In genomic region chr19:44930744-44931453, GRCm38 (mm10) we compare ENCODE assay signal across 8 mouse cellular contexts. TPM values are rescaled to one million over a fixed set of nuclear protein-coding genes. Genes with fewer than 3 reads are reported as not detected.
DNase-seq lines count a peak whose midpoint lies in the region; ATAC-seq and TF ChIP-seq lines count a peak whose summit lies in the region.

Gene Slf2 (plus strand): TSS chr19:44931151.

- TF ChIP-seq POLR2A in lung, adult 2 months (IDR thresholded peaks at IDR 0.05; ENCODE audit: borderline replicate concordance, extremely low read depth, low read depth, low read length), result peak; percentile 54; the same call in 1 of the 2 replicates

- WGBS in forebrain, embryonic 15.5 days, result under 1% methylated on average over 55 of the region's 55 CpGs
- WGBS in lung, adult 2 months, result under 1% methylated on average over 55 of the region's 55 CpGs

- peaks cover 0 to 6% of the 10 kb centered on the region in 2 experiments; a peak in 2 of 4 replicates for H3K4me1 ChIP-seq in ES-E14 (ENCODE audit: control insufficient read depth in 2 of 2, insufficient read depth in 2 of 2, low read length in 2 of 2, poor library complexity in 1 of 2)
- peaks cover 26% of the 10 kb centered on the region for H3K4me1 ChIP-seq in forebrain, embryonic 15.5 days
- H3K4me1 ChIP-seq in lung, adult 2 months (ENCODE audit: control insufficient read depth, insufficient read depth, low read length), result peaks cover 4% of the 10 kb centered on the region; the same call in 1 of the 2 replicates

- peak within 1 kb of the TSS; percentile 82 for H3K27ac ChIP-seq in ES-E14 (ENCODE audit: insufficient read depth, low read depth, low read length, poor library complexity, severe bottlenecking)
- H3K27ac ChIP-seq in forebrain, embryonic 15.5 days (replicated peaks), result peak within 1 kb of the TSS; percentile 78

- no peaks in the 10 kb centered on the region for H3K9me3 ChIP-seq in ES-E14 (ENCODE audit: control insufficient read depth, insufficient read depth, low read depth, low read length)
- no peaks in the 10 kb centered on the region for H3K9me3 ChIP-seq in forebrain, embryonic 15.5 days

- in situ Hi-C loops in ES-E14 (cut with MboI; ENCODE audit: low sequenced_read_pairs in 2 of 2, unreplicated experiment in 2 of 2), result no loop called here

- peak; percentile 97 for DNase-seq in ES-E14 (ENCODE audit: low read depth, low spot score)
- peak; percentile 99 for DNase-seq in cerebellum, adult 11-12 months
- peak; percentile 99 for DNase-seq in heart, postnatal 25 days (ENCODE audit: low spot score)
- DNase-seq in layer of hippocampus, adult 18-20 months (ENCODE audit: low spot score in 2 of 2), result peak; percentile 98 to 100
- DNase-seq in lung, adult 2 months, result peak; percentile 99
- peak; percentile 97 to 98 for DNase-seq in thymus, adult 18-20 months

- H3K4me3 ChIP-seq in ES-E14 (ENCODE audit: insufficient read depth in 1 of 2, low read depth in 1 of 2, low read length in 2 of 2, poor library complexity in 1 of 2, severe bottlenecking in 1 of 2), result peak within 1 kb of the TSS; percentile 96 to 99
- H3K4me3 ChIP-seq in forebrain, embryonic 15.5 days, result peak within 1 kb of the TSS; percentile 70
- H3K4me3 ChIP-seq in lung, adult 2 months (replicated peaks; ENCODE audit: extremely low read depth, low read depth, low read length), result peak within 1 kb of the TSS; percentile 95

- peak within 1 kb of the TSS; percentile 95 for H3K9ac ChIP-seq in ES-E14 (ENCODE audit: insufficient read depth, low read depth, low read length, poor library complexity, severe bottlenecking)
- peak within 1 kb of the TSS; percentile 70 for H3K9ac ChIP-seq in forebrain, embryonic 15.5 days (replicated peaks)

- ATAC-seq in forebrain, embryonic 15.5 days (replicated peaks), result peak; percentile 98
- peak; percentile 95 for ATAC-seq in neutrophil, adult 5-6 weeks (ENCODE audit: extremely low read depth, insufficient number of reproducible peaks, low FRiP score, poor library complexity, severe bottlenecking)

- H3K27me3 ChIP-seq in forebrain, embryonic 15.5 days, result no peaks in the 10 kb centered on the region

- peaks cover 8% of the 10 kb centered on the region for H3K36me3 ChIP-seq in ES-E14 (ENCODE audit: control insufficient read depth, insufficient read depth, low read length, poor library complexity, severe bottlenecking)
- H3K36me3 ChIP-seq in forebrain, embryonic 15.5 days, result peaks cover 11% of the 10 kb centered on the region

- intact Hi-C loops in heart, postnatal 25 days (cut with DNase I), result loop anchor here (5.0 kb wide), 1 partner anchor 101 kb away; no protein-coding TSS in a partner anchor

- H3K4me2 ChIP-seq in forebrain, embryonic 15.5 days (replicated peaks), result peak within 1 kb of the TSS; percentile 54

- no peak for TF ChIP-seq CTCF in lung, adult 2 months (IDR thresholded peaks at IDR 0.05; ENCODE audit: insufficient read depth, low read length)

TF ChIP-seq in ES-E14, 5 proteins besides CTCF, POLR2A, EP300 and RAD21:
- no peak for TF ChIP-seq ZNF384 (IDR thresholded peaks at IDR 0.05; ENCODE audit: low read depth, low read length)
- TF ChIP-seq CHD2 (IDR thresholded peaks at IDR 0.05; ENCODE audit: low read depth, low read length), result peak; percentile 78

RNA-seq across cellular contexts. Expression of gene Slf2, which starts in this region (rescaled TPM):
- 35.6 and 48.3 TPM in 2 replicates for total RNA-seq in ES-E14 (2012; rRNA removed)
- polyA plus RNA-seq in forebrain, embryonic 15.5 days (2015; fragmentation: Nextera tagmentation; extraction: Ambion mirVana), result 30.0 and 32.3 TPM in 2 replicates
- total RNA-seq in heart, postnatal 25 days (2021), result 10 to 100 TPM; 18.4 to 22.0 TPM
- total RNA-seq in layer of hippocampus, adult 18-20 months (2021), result 10 to 100 TPM; 40.1 to 41.9 TPM
- polyA plus RNA-seq in lung, adult 2 months (2012; rRNA removed), result 24.3 and 61.4 TPM in 2 replicates
- 48.7 and 56.7 TPM in 2 replicates for total RNA-seq in neutrophil, adult 5-6 weeks (2017)

Comparison
In these comparisons a context has a peak if more than half of its experiments do, and no peak if none do; other contexts are left out.
1. Peak in every context shown above with its lines: DNase-seq, ATAC-seq, H3K4me3 ChIP-seq and H3K27ac ChIP-seq.